Mouse (Mus musculus) limb, embryonic 12.5 days (tissue): Measurements from ENCODE around the gene Lpgat1. TPM values are rescaled to one million over a fixed set of nuclear protein-coding genes. Genes with fewer than 3 reads are reported as not detected.

Experiments used
- ATAC-seq: fragments of 200-750 bp; cut with Nextera tagmentation; 2 replicates; pipeline ENCODE4 v1.8.0; 2017; ENCODE audit warnings: low read depth, moderate TSS enrichment; ENCODE audit not compliant: insufficient number of reproducible peaks, insufficient read depth, low FRiP score, low TSS enrichment
- H3K27ac ChIP-seq: fragments of 300-500 bp; sonication (generic); 2 replicates; pipeline ENCODE4 v1.5.1; 2016; ENCODE audit warnings: mild to moderate bottlenecking, moderate library complexity
- H3K27me3 ChIP-seq: fragments of 300-500 bp; sonication (generic); 2 replicates; pipeline ENCODE4 v1.6.1; 2016; ENCODE audit warnings: mild to moderate bottlenecking, moderate library complexity
- H3K36me3 ChIP-seq: fragments of 300-500 bp; sonication (generic); 2 replicates; pipeline ENCODE4 v1.6.1; 2016; ENCODE audit warnings: mild to moderate bottlenecking, moderate library complexity
- H3K4me1 ChIP-seq: fragments of 300-500 bp; sonication (generic); replicated peaks from 2 replicates; pipeline ENCODE4 v1.6.1; 2016
- H3K4me2 ChIP-seq: fragments of 300-500 bp; sonication (generic); 2 replicates; pipeline ENCODE4 v1.6.1; 2016; ENCODE audit warnings: mild to moderate bottlenecking, moderate library complexity
- H3K4me3 ChIP-seq: fragments of 300-500 bp; sonication (generic); replicated peaks from 2 replicates; pipeline ENCODE4 v1.5.1; 2016; ENCODE audit warnings: mild to moderate bottlenecking
- H3K9ac ChIP-seq: fragments of 300-500 bp; sonication (generic); replicated peaks from 2 replicates; pipeline ENCODE4 v1.6.1; 2016; ENCODE audit warnings: mild to moderate bottlenecking, moderate library complexity
- H3K9me3 ChIP-seq: fragments of 300-500 bp; sonication (generic); 2 replicates; pipeline ENCODE4 v1.6.1; 2016; ENCODE audit warnings: mild to moderate bottlenecking, moderate library complexity
- WGBS: fragments of 180-500 bp; shearing (Covaris S2); methylation state at CpG from one replicate; pipeline ENCODE4 v1.1.7; 2016; 5-methylcytosine and 5-hydroxymethylcytosine counted together
- polyA plus RNA-seq: library from polyadenylated mRNA; unstranded; fragments of >200 nt; fragmentation: Nextera tagmentation; extraction: Ambion mirVana; gene quantifications from 2 replicates; pipeline ENCODE4 v1.2.1, GENCODE M21; 2016

Gene Lpgat1
- polyA plus RNA-seq, 1 experiment from 2014 or later: 51.0 TPM

- Histone ChIP-seq H3K4me2 (peak overlapping the region; percentile 82), H3K36me3 (peaks cover 31% of the 10 kb centered on the region), H3K27ac (no peak overlapping the region), H3K27me3 (no peaks in the 10 kb centered on the region), H3K4me1 (peaks cover 15% of the 10 kb centered on the region), H3K4me3 (peak overlapping the region; percentile 89), H3K9ac (no peak overlapping the region; the same call in 1 of the 2 replicates), H3K9me3 (no peaks in the 10 kb centered on the region)
- peak; percentile 57 for ATAC-seq
- 5% methylated on average over 15 of the region's 15 CpGs for WGBS
Observed at GRCm38 (mm10) chr1:191820951-191821325, 103.3 kb downstream of the Lpgat1 start.

- Histone ChIP-seq H3K27ac (peak within 1 kb of the TSS; percentile 87), H3K4me3 (peak within 1 kb of the TSS; percentile 89), H3K4me2 (peak within 1 kb of the TSS; percentile 82), H3K9ac (peak within 1 kb of the TSS; percentile 75), H3K9me3 (no peaks in the 10 kb centered on the region), H3K36me3 (peaks cover 37% of the 10 kb centered on the region), H3K27me3 (no peaks in the 10 kb centered on the region), H3K4me1 (peaks cover 15% of the 10 kb centered on the region)
- ATAC-seq: peak; percentile 80
- under 1% methylated on average over 78 of the region's 79 CpGs for WGBS
Observed at GRCm38 (mm10) chr1:191821326-191822091, 103.9 kb downstream of the Lpgat1 start, which contains the start of gene Nek2. Nek2 (plus strand) TSS chr1:191821444.

- Histone ChIP-seq H3K4me3 (no peak overlapping the region), H3K27me3 (no peaks in the 10 kb centered on the region), H3K9me3 (no peaks in the 10 kb centered on the region), H3K27ac (no peak overlapping the region), H3K36me3 (peaks cover 93% of the 10 kb centered on the region), H3K9ac (no peak overlapping the region), H3K4me2 (no peak overlapping the region), H3K4me1 (no peaks in the 10 kb centered on the region)
- 91% methylated on average over 3 of the region's 3 CpGs for WGBS
- ATAC-seq: no peak
Observed at GRCm38 (mm10) chr1:191829124-191829523, 111.5 kb downstream of the Lpgat1 start.

GRCm38 (mm10) chr1:191833396-191833795 is 115.8 kb downstream of the Lpgat1 start:
- Histone ChIP-seq H3K27me3 (no peaks in the 10 kb centered on the region), H3K4me1 (no peaks in the 10 kb centered on the region), H3K4me3 (no peak overlapping the region), H3K27ac (no peak overlapping the region), H3K4me2 (no peak overlapping the region), H3K9ac (no peak overlapping the region), H3K9me3 (no peaks in the 10 kb centered on the region), H3K36me3 (peaks cover 52% of the 10 kb centered on the region)
- 93% methylated on average over 6 of the region's 6 CpGs for WGBS
- no peak for ATAC-seq

Other genes starting within 250 kb of the Lpgat1 start
- gene Dtl, start 142.3 kb upstream of the Lpgat1 start, polyA plus RNA-seq: 88.8 and 91.4 TPM in 2 replicates
- 77.8 and 83.1 TPM in 2 replicates for gene Ints7, start 142.2 kb upstream of the Lpgat1 start, polyA plus RNA-seq
- gene Nek2, start 103.6 kb downstream of the Lpgat1 start, polyA plus RNA-seq: 40.9 and 44.7 TPM in 2 replicates
- gene Slc30a1, start 188.9 kb downstream of the Lpgat1 start, polyA plus RNA-seq: 2.8 and 3.4 TPM in 2 replicates